Mouse (Mus musculus): ENCODE data around the gene A630010A05Rik.
A peak's percentile ranks its signal among the peaks of the same experiment; 100 is the strongest.
"Not testable (repeated sequence)": the region's sequence is repeated elsewhere in the genome, so short reads cannot be mapped to it uniquely, and the experiment has no call there.

A630010A05Rik gene

DNA sequence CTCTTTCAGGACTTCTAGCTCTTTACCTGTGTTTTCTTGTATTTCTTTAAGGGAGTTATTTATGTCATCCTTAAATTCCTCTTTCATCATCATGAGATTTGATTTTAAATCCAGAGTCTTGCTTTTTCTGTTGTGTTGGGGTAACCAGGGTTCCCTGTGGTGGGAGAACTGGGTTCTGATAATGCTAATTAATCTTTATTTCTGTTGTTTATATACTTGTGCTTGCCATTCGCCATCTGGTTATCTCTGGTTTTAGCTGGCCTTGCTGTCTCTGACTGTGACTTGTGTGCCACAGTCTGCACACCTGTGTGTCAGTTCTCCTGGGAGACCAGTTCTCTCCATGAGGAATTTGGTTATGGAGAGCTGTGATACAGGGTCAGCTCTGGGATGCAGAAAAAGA is at the start of gene A630010A05Rik:
Gene A630010A05Rik, plus strand, starts transcription at position 301 of the 400 bp plus-strand sequence.
- no peak for DNase-seq (ENCODE audit: low read depth)

GRCm38 (mm10) chr16:14535766-14536165 is 26.4 kb upstream of the A630010A05Rik start:
- DNase-seq (ENCODE audit: low read depth), result peak; percentile 10

DNA sequence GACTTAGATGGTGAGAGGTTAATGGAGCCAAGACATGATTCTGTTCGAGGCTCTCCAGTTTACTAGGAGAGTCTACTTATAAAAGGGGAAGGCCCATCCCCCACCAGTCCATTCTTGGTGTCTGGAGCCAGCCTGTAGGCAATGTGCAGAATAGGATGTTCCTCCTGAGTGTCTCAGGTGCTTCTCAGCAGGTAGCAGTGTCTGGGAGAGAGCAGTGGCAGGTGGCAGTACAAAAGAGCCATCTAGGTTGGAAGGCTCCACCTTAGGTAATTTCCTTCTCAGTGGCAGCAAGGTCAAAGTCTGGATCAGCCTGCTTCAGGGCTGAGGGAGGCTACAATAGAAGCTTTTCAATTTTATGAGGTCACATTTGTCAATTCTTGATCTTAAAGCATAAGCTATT is 4.9 kb upstream of the A630010A05Rik start:
- not testable (repeated sequence) for DNase-seq (ENCODE audit: low read depth)

Measured in 416B (cell line).